Mouse (Mus musculus) megakaryocyte-erythroid progenitor cell, adult 5-6 weeks (primary cell): Measurements from ENCODE around the gene Esrrg. TPM values are rescaled to one million over a fixed set of nuclear protein-coding genes. Genes with fewer than 3 reads are reported as not detected.

Source experiments
- ATAC-seq: replicated peaks from 2 replicates; pipeline ENCODE4 v1.8.0; 2016; ENCODE audit warnings: mild to moderate bottlenecking, inconsistent platforms; ENCODE audit not compliant: severe bottlenecking, poor library complexity, low FRiP score, low TSS enrichment
- total RNA-seq, 2 experiments: library from RNA; stranded (forward) in 1 of 2; stranded (reverse) in 1 of 2; fragments of 200-1000, 215-1000 nt in 1 of 2; fragments of >200 nt in 1 of 2; fragmentation: Nextera tagmentation in 1 of 2; gene quantifications; 2 replicates each; pipeline ENCODE4 v1.2.3; 2014 to 2017

Esrrg gene
- total RNA-seq, 2 experiments from 2014 or later, result not detected

DNA sequence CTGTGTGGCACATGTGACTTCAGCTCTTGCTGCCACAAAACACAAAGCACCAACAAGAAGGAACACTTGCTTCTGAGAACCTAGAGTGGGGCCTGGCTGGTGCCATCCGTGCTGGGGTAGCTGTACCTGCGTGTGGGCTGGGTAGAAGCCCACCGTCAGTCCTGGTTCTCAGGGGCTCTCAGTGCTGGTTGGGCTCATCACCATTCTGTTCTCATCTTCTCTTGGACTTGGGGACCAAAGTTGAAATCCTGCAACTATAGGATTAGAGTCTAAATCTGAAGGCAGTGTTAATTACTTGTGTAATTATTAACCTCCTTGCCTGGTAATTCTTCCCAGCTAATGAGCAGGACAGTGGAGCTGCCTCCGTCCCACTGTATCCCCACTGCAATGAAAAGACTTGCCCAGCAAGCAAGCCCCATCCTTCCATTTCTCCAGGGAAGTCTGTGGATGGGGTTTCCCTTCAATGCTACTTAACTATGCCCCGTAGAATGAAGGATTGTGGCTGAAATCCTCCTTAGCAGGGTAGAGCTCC, 199.9 kb downstream of the Esrrg start:
- no peak for ATAC-seq

DNA sequence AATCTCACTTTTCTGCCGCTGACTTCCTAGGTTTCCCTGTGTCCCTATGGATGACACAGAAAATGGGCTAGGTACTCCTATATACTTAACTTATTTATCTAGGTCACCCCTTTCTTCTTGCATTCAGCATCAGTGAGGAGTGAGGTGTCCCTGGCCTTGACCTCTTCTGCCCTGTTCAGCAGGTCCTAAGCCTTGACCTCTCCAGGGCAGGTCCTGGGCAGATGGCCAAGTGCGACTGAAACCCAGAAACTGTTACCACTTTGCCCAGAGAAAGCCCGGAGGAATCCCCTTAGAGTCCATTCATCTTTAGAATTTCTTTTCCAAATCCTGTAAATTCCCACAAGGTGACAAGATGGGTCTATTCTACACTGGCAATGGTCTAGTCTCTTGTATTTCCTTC, 201.0 kb downstream of the Esrrg start:
- no peak for ATAC-seq

DNA sequence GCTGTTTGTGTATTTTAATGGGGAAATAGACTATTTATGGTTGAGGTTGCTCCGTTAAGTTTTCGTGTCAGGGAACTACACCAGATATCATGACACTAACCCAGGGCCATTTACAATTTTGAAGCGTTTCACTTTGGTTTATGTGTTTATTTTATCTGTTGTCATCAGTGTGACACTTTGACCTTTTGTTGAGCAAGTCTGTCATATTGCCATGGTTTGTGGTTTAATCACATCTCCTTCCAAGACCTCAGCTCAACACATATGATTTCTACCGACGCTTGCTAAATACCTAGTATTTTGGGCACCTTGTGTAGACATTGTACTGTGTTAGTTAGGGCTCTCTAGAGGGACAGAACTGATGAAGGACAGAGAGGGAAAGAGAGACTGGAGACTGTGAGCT, 210.8 kb downstream of the Esrrg start:
- no peak for ATAC-seq

GRCm38 (mm10) chr1:187821368-187821811, 212.8 kb downstream of the Esrrg start:
- ATAC-seq, result no peak

GRCm38 (mm10) chr1:187823351-187823750, 214.8 kb downstream of the Esrrg start:
- no peak for ATAC-seq

GRCm38 (mm10) chr1:187825421-187826097, 217.0 kb downstream of the Esrrg start:
- no peak for ATAC-seq

DNA sequence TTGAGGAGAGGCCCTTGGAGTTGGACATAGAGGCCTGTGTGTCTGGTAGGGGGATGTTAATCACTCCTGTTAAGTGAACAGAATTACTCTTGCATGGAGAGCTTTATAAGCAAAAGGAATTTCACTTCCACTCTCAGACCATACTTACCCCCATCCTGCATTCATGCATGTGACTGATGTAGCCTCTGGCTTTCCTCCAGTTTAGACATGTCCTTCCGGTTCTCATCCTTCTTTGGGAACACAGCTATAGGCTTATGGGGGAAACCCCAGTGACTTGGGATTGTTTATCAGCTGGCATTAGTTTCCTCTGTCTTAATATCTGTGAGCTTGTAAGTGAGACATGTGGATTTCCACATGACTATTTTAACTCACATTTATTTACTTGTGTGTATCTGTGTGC, 217.5 kb downstream of the Esrrg start:
- no peak for ATAC-seq

DNA sequence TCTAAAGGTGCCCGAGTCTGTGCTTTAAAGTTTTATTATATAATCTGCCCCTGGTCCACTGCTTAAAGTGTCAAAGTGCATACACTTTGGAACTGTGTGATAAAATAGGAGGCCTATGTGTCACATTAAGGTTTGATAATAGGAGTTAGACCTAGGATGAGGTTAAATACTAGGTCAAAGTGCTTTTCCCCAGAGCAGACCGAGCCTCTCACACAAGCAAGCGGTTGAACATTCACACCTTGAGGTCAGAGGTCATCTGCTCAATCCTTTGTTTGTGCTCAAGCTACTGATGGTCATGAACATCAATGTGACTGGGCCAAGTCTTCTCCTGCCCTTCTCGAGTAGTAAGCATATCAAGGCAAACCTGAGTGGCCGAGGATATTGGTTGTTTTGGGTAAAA, 218.3 kb downstream of the Esrrg start:
- ATAC-seq, result no peak

DNA sequence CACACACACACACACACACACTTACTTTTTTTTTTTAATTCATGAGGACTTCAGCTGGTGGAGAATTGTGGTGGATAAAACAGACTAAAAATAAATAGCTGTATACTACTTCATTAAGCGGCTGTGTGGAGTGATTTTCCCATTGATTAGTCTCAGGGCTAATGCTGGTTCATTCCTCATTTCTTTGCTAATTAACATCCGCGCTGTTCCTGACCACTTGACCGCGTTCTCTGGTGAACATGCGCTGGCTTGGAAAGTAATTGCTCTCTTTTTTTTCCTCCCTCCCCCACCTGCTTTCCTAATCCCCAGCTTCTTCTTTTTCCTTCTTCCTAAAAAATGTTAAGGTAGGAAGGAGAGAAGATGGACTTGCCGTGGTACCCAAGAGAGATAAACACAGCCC, 222.3 kb downstream of the Esrrg start:
- ATAC-seq, result no peak

DNA sequence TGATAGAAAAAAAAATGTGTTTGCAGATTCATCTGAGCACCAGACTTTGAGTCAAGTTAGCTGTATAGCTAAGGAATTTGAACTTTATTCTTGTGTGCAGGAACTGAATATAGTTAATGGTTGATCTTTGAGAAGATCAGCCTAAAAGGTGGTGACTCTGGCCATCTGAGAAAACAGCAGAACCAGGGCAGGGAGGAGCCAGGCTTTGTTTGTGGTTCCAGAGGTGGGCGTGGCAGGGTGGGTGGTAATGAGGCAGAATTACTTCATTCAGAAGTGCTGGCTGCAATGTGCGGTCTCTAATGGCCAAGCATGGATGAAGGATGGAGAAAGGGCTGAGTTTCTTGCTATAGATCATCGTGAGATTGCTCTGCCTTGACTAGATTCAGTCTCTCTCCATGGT, 224.3 kb downstream of the Esrrg start:
- ATAC-seq, result no peak

DNA sequence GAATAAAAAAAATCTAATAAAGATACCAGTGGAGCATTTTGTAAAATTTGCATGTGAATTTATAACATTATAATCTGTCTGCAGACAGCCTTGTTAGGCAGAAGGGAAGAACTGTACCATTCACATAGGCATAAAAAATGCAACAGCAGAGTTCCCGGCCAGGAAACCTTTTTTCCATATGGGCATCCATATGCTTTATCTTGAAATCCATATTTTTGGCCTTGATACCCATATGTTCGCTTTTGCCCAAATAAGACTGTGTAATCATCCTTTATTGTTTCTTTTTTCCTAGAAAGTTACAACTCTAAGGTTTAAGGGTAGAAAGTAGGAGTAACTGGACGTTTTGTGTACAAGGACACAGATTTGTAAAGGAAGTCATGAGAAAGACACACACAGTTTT, 226.0 kb downstream of the Esrrg start:
- no peak for ATAC-seq

DNA sequence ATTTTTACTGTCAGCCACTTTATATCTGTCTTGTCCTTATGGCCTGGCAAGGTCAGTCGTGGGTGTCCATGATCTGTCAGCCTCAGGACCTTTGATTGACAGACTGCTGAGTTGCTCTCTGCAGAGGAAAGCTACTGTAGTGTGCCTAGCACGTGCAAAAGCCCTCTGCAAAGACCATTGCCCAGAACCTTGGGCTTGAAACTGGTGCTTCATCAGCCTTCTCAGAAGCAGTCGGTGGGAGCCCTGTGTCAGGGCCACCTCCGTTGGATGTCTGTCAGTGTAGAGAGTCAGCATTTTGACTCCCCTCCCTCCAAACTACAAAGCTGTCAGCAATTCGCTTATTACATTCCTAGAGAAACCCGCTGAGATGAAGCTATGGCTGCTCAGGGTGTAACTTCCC, 227.8 kb downstream of the Esrrg start:
- no peak for ATAC-seq

DNA sequence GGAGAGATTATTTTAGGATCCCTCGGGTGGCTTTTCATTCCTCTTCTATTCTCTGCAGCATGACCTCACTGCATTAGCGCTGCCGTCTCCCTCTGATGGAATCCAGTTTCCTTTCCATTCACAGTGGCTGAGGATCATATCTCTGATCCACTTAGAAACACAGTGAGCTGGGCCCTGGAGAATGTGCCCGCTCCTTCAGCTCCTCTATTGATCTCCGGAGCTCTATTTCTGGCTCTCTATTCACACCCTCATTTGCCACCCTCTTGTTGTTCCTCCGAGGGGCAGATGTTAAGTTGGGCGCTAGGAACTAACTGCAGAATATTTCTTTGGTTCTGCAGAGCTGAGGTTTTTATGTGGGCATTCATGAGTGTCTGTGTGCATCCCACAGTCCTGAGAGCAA, 228.3 kb downstream of the Esrrg start:
- no peak for ATAC-seq

- no peak for ATAC-seq
Observed at GRCm38 (mm10) chr1:187841629-187842028, 233.0 kb downstream of the Esrrg start.

DNA sequence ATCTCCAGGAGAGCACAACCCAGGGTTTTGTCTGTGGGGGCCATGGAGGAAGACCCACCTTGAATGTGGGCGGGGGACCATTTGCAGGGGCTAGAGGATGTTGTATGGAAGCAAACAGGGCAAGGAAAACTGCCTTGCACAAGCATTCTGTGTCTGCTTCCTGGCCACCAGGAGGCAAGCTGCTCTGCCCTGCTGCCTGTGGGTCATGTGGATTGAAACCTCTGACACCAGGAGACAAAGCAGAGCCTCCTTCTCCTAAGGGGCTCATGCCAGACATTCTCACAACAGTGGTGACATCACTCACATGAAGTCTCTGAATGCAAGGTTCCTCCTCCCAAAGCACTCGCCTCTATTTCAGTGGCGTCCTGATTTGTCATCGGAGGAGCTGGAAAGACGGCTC, 234.1 kb downstream of the Esrrg start:
- ATAC-seq, result no peak

DNA sequence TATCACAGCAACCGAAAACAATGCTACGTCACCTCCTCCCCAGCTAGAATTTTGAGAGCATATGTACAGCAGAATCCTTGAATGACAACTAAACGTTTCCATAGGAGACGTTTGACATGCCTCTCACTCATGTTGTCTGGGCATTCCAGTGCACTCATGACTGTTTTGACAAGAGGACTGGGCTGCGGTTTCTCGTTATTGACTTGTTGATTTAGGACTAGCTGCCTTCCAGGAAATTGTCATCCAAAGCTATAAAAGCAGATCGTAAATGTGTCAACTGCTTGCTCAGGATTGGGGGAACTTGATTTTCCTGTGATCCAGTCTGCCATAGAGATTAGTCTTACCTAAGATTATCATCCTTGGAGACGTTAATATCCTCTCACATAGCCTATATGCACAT, 245.6 kb downstream of the Esrrg start:
- ATAC-seq, result no peak

DNA sequence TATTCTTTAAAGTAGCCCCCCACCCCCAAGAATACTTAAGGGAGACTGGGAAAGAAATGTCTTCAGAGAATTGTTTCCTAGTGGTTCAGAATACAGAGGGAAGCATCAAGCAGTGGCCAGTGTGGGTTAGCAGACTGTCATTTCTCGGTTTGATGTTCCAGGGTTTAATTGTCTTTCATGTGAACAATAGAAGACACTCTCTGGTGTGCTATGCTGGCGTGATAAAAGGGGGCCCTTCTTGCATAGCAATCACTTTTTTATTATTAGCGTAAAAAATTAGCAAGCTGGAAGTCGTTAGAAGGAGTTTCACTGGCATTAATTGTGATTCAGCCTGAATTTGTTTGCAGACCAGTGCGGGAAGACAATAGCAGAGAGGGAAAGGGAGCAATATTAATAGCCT, 253.7 kb downstream of the Esrrg start:
- no peak for ATAC-seq

DNA sequence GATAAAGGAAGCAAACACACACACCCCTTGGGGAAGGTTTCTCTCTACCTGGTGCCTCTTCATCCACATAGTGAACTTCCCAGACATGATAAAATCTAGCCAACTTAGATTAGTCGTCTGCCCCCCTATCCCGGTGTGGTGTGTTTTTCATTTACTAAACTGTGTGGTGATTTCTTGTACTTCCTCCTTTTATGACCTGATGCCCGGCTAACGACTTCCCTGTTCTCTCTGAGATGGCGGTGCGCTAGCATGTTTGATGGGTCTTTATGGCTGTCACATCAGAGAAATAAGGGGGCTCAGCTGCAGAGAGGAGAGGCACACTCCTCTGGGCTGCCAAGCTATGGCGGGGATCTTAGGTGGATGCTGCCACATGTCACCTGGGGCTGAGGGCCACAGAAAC, 259.8 kb downstream of the Esrrg start:
- no peak for ATAC-seq

DNA sequence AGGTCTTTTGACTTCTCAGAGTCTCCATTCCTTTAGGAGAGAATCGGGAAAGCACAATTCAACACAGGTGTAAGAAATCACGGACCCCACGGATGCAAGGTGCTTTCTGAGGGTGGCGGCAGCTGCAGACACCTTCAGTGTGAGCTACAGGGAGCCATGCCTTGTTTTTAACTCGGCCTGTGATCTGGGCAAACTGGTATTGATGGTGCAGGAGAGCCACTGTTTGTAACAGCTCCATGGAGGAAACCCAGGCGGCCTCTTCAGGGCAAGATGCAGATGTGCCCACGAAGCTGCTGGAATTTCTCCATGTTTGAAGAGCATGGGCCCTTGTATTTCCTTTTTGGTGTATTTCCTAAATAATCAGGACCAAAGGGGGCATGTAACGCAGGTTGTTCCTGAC, 263.6 kb downstream of the Esrrg start:
- no peak for ATAC-seq

DNA sequence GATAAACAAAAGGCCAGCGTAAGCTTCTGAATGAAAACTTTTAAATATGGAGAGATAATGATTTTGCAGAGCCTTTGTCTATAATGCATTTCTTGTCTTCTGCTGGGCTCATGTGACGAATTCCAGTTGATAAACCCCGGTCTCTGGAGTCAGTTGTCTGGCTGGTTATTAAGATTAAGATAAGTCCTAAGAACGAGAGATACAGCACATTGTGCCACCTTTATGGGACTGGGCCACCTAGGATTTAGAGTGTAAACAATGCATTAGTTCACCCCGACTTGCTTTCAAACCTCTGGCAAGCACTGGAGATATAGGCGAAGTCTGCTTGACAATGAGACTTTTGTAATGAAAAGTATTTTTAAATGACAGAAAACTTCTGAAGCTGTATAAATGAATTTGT, 264.2 kb downstream of the Esrrg start:
- no peak for ATAC-seq

DNA sequence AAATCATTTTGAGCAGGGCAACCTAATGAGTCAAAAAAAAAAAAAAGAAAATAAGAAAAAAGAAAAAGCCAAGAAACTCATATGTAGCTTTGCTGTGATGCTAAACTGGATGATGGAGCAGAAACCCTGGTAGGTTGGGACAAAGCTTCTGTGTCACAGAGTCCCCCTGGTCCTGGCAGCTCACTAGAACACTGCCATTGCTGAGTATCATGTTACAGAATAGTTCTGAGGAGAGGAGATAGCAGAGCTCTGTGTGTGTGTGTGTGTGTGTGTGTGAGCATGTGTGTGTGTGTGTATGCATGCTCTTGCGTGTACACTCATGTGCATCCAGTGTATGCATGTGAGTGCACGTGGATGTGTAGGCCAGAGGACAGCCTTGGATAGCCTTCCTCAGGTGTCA, 265.2 kb downstream of the Esrrg start:
- no peak for ATAC-seq

GRCm38 (mm10) chr1:187887270-187887669, 278.7 kb downstream of the Esrrg start:
- no peak for ATAC-seq
